Mouse (Mus musculus): ENCODE results near the gene Atp5g1. TPM values are rescaled to one million over a fixed set of nuclear protein-coding genes. Genes with fewer than 3 reads are reported as not detected.

Gene Atp5g1
- polyA plus RNA-seq, 1 experiment from 2014 or later, result 848 TPM

- Histone ChIP-seq H3K4me3 (ENCODE audit: low read length) (no peak overlapping the region), H3K27ac (ENCODE audit: low read depth, low read length) (no peak overlapping the region), H3K36me3 (ENCODE audit: control insufficient read depth, insufficient read depth, low read length) (peaks cover 87% of the 10 kb centered on the region), H3K9me3 (ENCODE audit: control insufficient read depth, low read length) (no peaks in the 10 kb centered on the region), H3K27me3 (ENCODE audit: control insufficient read depth, insufficient read depth, low read length) (no peaks in the 10 kb centered on the region), H3K9ac (ENCODE audit: low read depth, low read length) (no peak overlapping the region), H3K4me2 (replicated peaks; ENCODE audit: low read depth, low read length) (no peak overlapping the region), H3K4me1 (ENCODE audit: control insufficient read depth, insufficient read depth, low read length) (peaks cover 7% of the 10 kb centered on the region)
- WGBS, result 88% methylated on average over 4 of the region's 4 CpGs
- ATAC-seq (ENCODE audit: low FRiP score, low TSS enrichment), result no peak
Observed at GRCm38 (mm10) chr11:96058309-96058708, 17.2 kb downstream of the Atp5g1 start.

GRCm38 (mm10) chr11:96050854-96051253, 24.6 kb downstream of the Atp5g1 start:
- Histone ChIP-seq H3K27ac (ENCODE audit: low read depth, low read length) (no peak overlapping the region), H3K36me3 (ENCODE audit: control insufficient read depth, insufficient read depth, low read length) (peaks cover 82% of the 10 kb centered on the region), H3K4me2 (replicated peaks; ENCODE audit: low read depth, low read length) (no peak overlapping the region), H3K27me3 (ENCODE audit: control insufficient read depth, insufficient read depth, low read length) (no peaks in the 10 kb centered on the region), H3K4me3 (ENCODE audit: low read length) (no peak overlapping the region), H3K4me1 (ENCODE audit: control insufficient read depth, insufficient read depth, low read length) (no peaks in the 10 kb centered on the region), H3K9me3 (ENCODE audit: control insufficient read depth, low read length) (no peaks in the 10 kb centered on the region), H3K9ac (ENCODE audit: low read depth, low read length) (no peak overlapping the region)
- no peak for ATAC-seq (ENCODE audit: low FRiP score, low TSS enrichment)
- 93% methylated on average over 3 of the region's 3 CpGs for WGBS

GRCm38 (mm10) chr11:96049939-96050338, 25.5 kb downstream of the Atp5g1 start:
- no peak for ATAC-seq (ENCODE audit: low FRiP score, low TSS enrichment)
- H3K9ac ChIP-seq (ENCODE audit: low read depth, low read length), result no peak overlapping the region
- H3K4me3 ChIP-seq (ENCODE audit: low read length), result no peak overlapping the region
- no peaks in the 10 kb centered on the region for H3K27me3 ChIP-seq (ENCODE audit: control insufficient read depth, insufficient read depth, low read length)
- no peaks in the 10 kb centered on the region for H3K4me1 ChIP-seq (ENCODE audit: control insufficient read depth, insufficient read depth, low read length)
- H3K36me3 ChIP-seq (ENCODE audit: control insufficient read depth, insufficient read depth, low read length), result peaks cover 73% of the 10 kb centered on the region
- no peak overlapping the region for H3K4me2 ChIP-seq (replicated peaks; ENCODE audit: low read depth, low read length)
- no peaks in the 10 kb centered on the region for H3K9me3 ChIP-seq (ENCODE audit: control insufficient read depth, low read length)
- H3K27ac ChIP-seq (ENCODE audit: low read depth, low read length), result no peak overlapping the region
- 73% methylated on average over 4 of the region's 4 CpGs for WGBS

GRCm38 (mm10) chr11:96047469-96048373, 27.7 kb downstream of the Atp5g1 start:
- H3K4me2 ChIP-seq (replicated peaks; ENCODE audit: low read depth, low read length), result no peak overlapping the region
- no peaks in the 10 kb centered on the region for H3K9me3 ChIP-seq (ENCODE audit: control insufficient read depth, low read length)
- H3K27ac ChIP-seq (ENCODE audit: low read depth, low read length), result no peak overlapping the region
- H3K27me3 ChIP-seq (ENCODE audit: control insufficient read depth, insufficient read depth, low read length), result no peaks in the 10 kb centered on the region
- 86% methylated on average over 4 of the region's 4 CpGs for WGBS
- peaks cover 67% of the 10 kb centered on the region for H3K36me3 ChIP-seq (ENCODE audit: control insufficient read depth, insufficient read depth, low read length)
- H3K4me3 ChIP-seq (ENCODE audit: low read length), result no peak overlapping the region
- H3K9ac ChIP-seq (ENCODE audit: low read depth, low read length), result no peak overlapping the region
- no peaks in the 10 kb centered on the region for H3K4me1 ChIP-seq (ENCODE audit: control insufficient read depth, insufficient read depth, low read length)
- ATAC-seq (ENCODE audit: low FRiP score, low TSS enrichment), result no peak

GRCm38 (mm10) chr11:96046793-96047192, 28.7 kb downstream of the Atp5g1 start:
- Histone ChIP-seq H3K27ac (ENCODE audit: low read depth, low read length) (no peak overlapping the region), H3K9ac (ENCODE audit: low read depth, low read length) (no peak overlapping the region), H3K4me1 (ENCODE audit: control insufficient read depth, insufficient read depth, low read length) (no peaks in the 10 kb centered on the region), H3K4me3 (ENCODE audit: low read length) (no peak overlapping the region), H3K36me3 (ENCODE audit: control insufficient read depth, insufficient read depth, low read length) (peaks cover 60% of the 10 kb centered on the region), H3K9me3 (ENCODE audit: control insufficient read depth, low read length) (no peaks in the 10 kb centered on the region), H3K27me3 (ENCODE audit: control insufficient read depth, insufficient read depth, low read length) (no peaks in the 10 kb centered on the region), H3K4me2 (replicated peaks; ENCODE audit: low read depth, low read length) (no peak overlapping the region)
- ATAC-seq (ENCODE audit: low FRiP score, low TSS enrichment), result no peak
- WGBS, result 92% methylated on average over 2 of the region's 2 CpGs

GRCm38 (mm10) chr11:96046028-96046427, 29.4 kb downstream of the Atp5g1 start:
- ATAC-seq (ENCODE audit: low FRiP score, low TSS enrichment), result no peak
- H3K9ac ChIP-seq (ENCODE audit: low read depth, low read length), result no peak overlapping the region
- H3K4me1 ChIP-seq (ENCODE audit: control insufficient read depth, insufficient read depth, low read length), result no peaks in the 10 kb centered on the region
- H3K36me3 ChIP-seq (ENCODE audit: control insufficient read depth, insufficient read depth, low read length), result peaks cover 56% of the 10 kb centered on the region
- H3K4me2 ChIP-seq (replicated peaks; ENCODE audit: low read depth, low read length), result no peak overlapping the region
- H3K4me3 ChIP-seq (ENCODE audit: low read length), result no peak overlapping the region
- 81% methylated on average over 8 of the region's 8 CpGs for WGBS
- no peaks in the 10 kb centered on the region for H3K9me3 ChIP-seq (ENCODE audit: control insufficient read depth, low read length)
- H3K27ac ChIP-seq (ENCODE audit: low read depth, low read length), result no peak overlapping the region
- no peaks in the 10 kb centered on the region for H3K27me3 ChIP-seq (ENCODE audit: control insufficient read depth, insufficient read depth, low read length)

GRCm38 (mm10) chr11:96044803-96045567, 30.5 kb downstream of the Atp5g1 start:
- no peak overlapping the region for H3K9ac ChIP-seq (ENCODE audit: low read depth, low read length)
- peaks cover 45% of the 10 kb centered on the region for H3K36me3 ChIP-seq (ENCODE audit: control insufficient read depth, insufficient read depth, low read length)
- no peak overlapping the region for H3K4me3 ChIP-seq (ENCODE audit: low read length)
- no peaks in the 10 kb centered on the region for H3K4me1 ChIP-seq (ENCODE audit: control insufficient read depth, insufficient read depth, low read length)
- H3K27ac ChIP-seq (ENCODE audit: low read depth, low read length), result no peak overlapping the region
- no peaks in the 10 kb centered on the region for H3K27me3 ChIP-seq (ENCODE audit: control insufficient read depth, insufficient read depth, low read length)
- ATAC-seq (ENCODE audit: low FRiP score, low TSS enrichment), result no peak
- 88% methylated on average over 11 of the region's 11 CpGs for WGBS
- no peak overlapping the region for H3K4me2 ChIP-seq (replicated peaks; ENCODE audit: low read depth, low read length)
- H3K9me3 ChIP-seq (ENCODE audit: control insufficient read depth, low read length), result no peaks in the 10 kb centered on the region

GRCm38 (mm10) chr11:96038560-96038959, 36.9 kb downstream of the Atp5g1 start:
- no peak overlapping the region for H3K4me2 ChIP-seq (replicated peaks; ENCODE audit: low read depth, low read length)

GRCm38 (mm10) chr11:96037499-96037898, 38.0 kb downstream of the Atp5g1 start:
- ATAC-seq (ENCODE audit: low FRiP score, low TSS enrichment), result no peak
- H3K27ac ChIP-seq (ENCODE audit: low read depth, low read length), result no peak overlapping the region
- H3K4me3 ChIP-seq (ENCODE audit: low read length), result no peak overlapping the region
- H3K36me3 ChIP-seq (ENCODE audit: control insufficient read depth, insufficient read depth, low read length), result peaks cover 10% of the 10 kb centered on the region
- peaks cover 4% of the 10 kb centered on the region for H3K4me1 ChIP-seq (ENCODE audit: control insufficient read depth, insufficient read depth, low read length)
- no peak overlapping the region for H3K4me2 ChIP-seq (replicated peaks; ENCODE audit: low read depth, low read length)
- WGBS, result 90% methylated on average over 5 of the region's 5 CpGs
- H3K9me3 ChIP-seq (ENCODE audit: control insufficient read depth, low read length), result no peaks in the 10 kb centered on the region
- no peak overlapping the region for H3K9ac ChIP-seq (ENCODE audit: low read depth, low read length)
- no peaks in the 10 kb centered on the region for H3K27me3 ChIP-seq (ENCODE audit: control insufficient read depth, insufficient read depth, low read length)

More at GRCm38 (mm10) chr11:96038560-96038959, 36.9 kb downstream of the Atp5g1 start:
- Histone ChIP-seq H3K27ac (ENCODE audit: low read depth, low read length) (no peak overlapping the region), H3K4me1 (ENCODE audit: control insufficient read depth, insufficient read depth, low read length) (peaks cover 4% of the 10 kb centered on the region), H3K36me3 (ENCODE audit: control insufficient read depth, insufficient read depth, low read length) (peaks cover 15% of the 10 kb centered on the region), H3K9me3 (ENCODE audit: control insufficient read depth, low read length) (no peaks in the 10 kb centered on the region), H3K27me3 (ENCODE audit: control insufficient read depth, insufficient read depth, low read length) (no peaks in the 10 kb centered on the region), H3K9ac (ENCODE audit: low read depth, low read length) (no peak overlapping the region), H3K4me3 (ENCODE audit: low read length) (no peak overlapping the region)
- no peak for ATAC-seq (ENCODE audit: low FRiP score, low TSS enrichment)
- WGBS, result 88% methylated on average over 1 of the region's 1 CpGs

All from kidney, embryonic 14.5 days (tissue).